Mouse (Mus musculus): Measurements from ENCODE around the gene Mepe. TPM values are rescaled to one million over a fixed set of nuclear protein-coding genes. Genes with fewer than 3 reads are reported as not detected.

Gene Mepe
- polyA plus RNA-seq (2012; fragmentation: generic; extraction: Trizol), result not detected

DNA sequence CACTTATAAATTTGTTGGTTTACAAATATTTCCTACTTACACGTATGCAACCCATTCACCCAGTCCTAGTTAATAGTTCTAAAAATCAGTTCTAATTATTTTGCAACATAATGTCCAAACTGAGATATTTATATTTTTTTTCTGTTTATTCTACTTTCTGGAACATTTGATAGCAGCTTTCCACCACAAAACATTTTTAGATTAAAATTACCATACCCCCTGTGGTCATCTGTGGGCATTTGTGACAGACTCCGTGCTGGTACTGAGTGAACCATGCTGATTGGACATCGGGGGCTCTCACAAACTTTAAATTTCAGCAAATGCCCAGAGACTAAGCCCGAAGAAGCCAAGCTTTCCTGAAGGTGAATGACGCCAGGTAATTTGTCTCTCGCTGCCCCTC, at the start of gene Mepe:
TSS of gene Mepe (plus strand) at position 301 of the 400 bp plus-strand sequence.
- no peak for TF ChIP-seq SRF (IDR thresholded peaks at IDR 0.05; ENCODE audit: control insufficient read depth, insufficient read length, low read depth)
- TF ChIP-seq CEBPB (IDR thresholded peaks at IDR 0.05; ENCODE audit: insufficient read depth, poor library complexity, severe bottlenecking), result no peak
- no peak for TF ChIP-seq POLR2A (IDR thresholded peaks at IDR 0.05; ENCODE audit: insufficient read length, low read depth)
- TF ChIP-seq REST (IDR thresholded peaks at IDR 0.05; ENCODE audit: insufficient read depth, insufficient read length), result no peak
- no peak for TF ChIP-seq MYOD1 (IDR thresholded peaks at IDR 0.05; ENCODE audit: control insufficient read depth in 1 of 3, insufficient read length in 2 of 3, low read depth in 2 of 3)
- no peak for TF ChIP-seq E2F4 (IDR thresholded peaks at IDR 0.05; ENCODE audit: insufficient read depth)
- TF ChIP-seq MAX (IDR thresholded peaks at IDR 0.05; ENCODE audit: low read depth), result no peak
- TF ChIP-seq MYOG (IDR thresholded peaks at IDR 0.05; ENCODE audit: control insufficient read depth in 1 of 3, insufficient read depth in 1 of 3, insufficient read length in 2 of 3, low read depth in 2 of 3), result no peak
- no peak for TF ChIP-seq TCF3 (IDR thresholded peaks at IDR 0.05; ENCODE audit: insufficient read length, low read depth)
- TF ChIP-seq USF1 (IDR thresholded peaks at IDR 0.05; ENCODE audit: low read depth), result no peak
- no peak for TF ChIP-seq POLR2AphosphoS2 (IDR thresholded peaks at IDR 0.05; ENCODE audit: insufficient read length, low read depth)
- TF ChIP-seq TCF12 (IDR thresholded peaks at IDR 0.05; ENCODE audit: insufficient read depth, poor library complexity, severe bottlenecking), result no peak
- Histone ChIP-seq H3K4me2 (ENCODE audit: low read depth) (no peak within 1 kb of the TSS), H3K36me3 (ENCODE audit: control insufficient read depth, insufficient read depth) (no peaks in the 10 kb centered on the region), H3K4me3 (no peak within 1 kb of the TSS), H3ac (ENCODE audit: control insufficient read depth, insufficient read length) (no peak within 1 kb of the TSS), H3K79me2 (ENCODE audit: control insufficient read depth, insufficient read depth) (no peaks in the 10 kb centered on the region), H3K27me3 (ENCODE audit: control insufficient read depth, insufficient read depth, insufficient read length) (peaks cover 4% of the 10 kb centered on the region)

- H3K79me2 ChIP-seq (ENCODE audit: control insufficient read depth, insufficient read depth), result no peaks in the 10 kb centered on the region
- H3K4me3 ChIP-seq, result no peak overlapping the region
- TF ChIP-seq MAX (IDR thresholded peaks at IDR 0.05; ENCODE audit: low read depth) (no peak), MYOD1 (IDR thresholded peaks at IDR 0.05; ENCODE audit: control insufficient read depth in 1 of 3, insufficient read length in 2 of 3, low read depth in 2 of 3) (no peak), POLR2A (IDR thresholded peaks at IDR 0.05; ENCODE audit: insufficient read length, low read depth) (no peak), POLR2AphosphoS2 (IDR thresholded peaks at IDR 0.05; ENCODE audit: insufficient read length, low read depth) (no peak), TCF3 (IDR thresholded peaks at IDR 0.05; ENCODE audit: insufficient read length, low read depth) (no peak), USF1 (IDR thresholded peaks at IDR 0.05; ENCODE audit: low read depth) (no peak), CEBPB (IDR thresholded peaks at IDR 0.05; ENCODE audit: insufficient read depth, poor library complexity, severe bottlenecking) (no peak), SRF (IDR thresholded peaks at IDR 0.05; ENCODE audit: control insufficient read depth, insufficient read length, low read depth) (no peak), TCF12 (IDR thresholded peaks at IDR 0.05; ENCODE audit: insufficient read depth, poor library complexity, severe bottlenecking) (no peak), E2F4 (IDR thresholded peaks at IDR 0.05; ENCODE audit: insufficient read depth) (no peak), MYOG (IDR thresholded peaks at IDR 0.05; ENCODE audit: control insufficient read depth in 1 of 3, insufficient read depth in 1 of 3, insufficient read length in 2 of 3, low read depth in 2 of 3) (no peak)
- H3K27me3 ChIP-seq (ENCODE audit: control insufficient read depth, insufficient read depth, insufficient read length), result peaks cover 15% of the 10 kb centered on the region
- H3ac ChIP-seq (ENCODE audit: control insufficient read depth, insufficient read length), result no peak overlapping the region
- no peak overlapping the region for H3K4me2 ChIP-seq (ENCODE audit: low read depth)
- no peaks in the 10 kb centered on the region for H3K36me3 ChIP-seq (ENCODE audit: control insufficient read depth, insufficient read depth)
These were observed 30.9 kb upstream of the Mepe start for GRCm38 (mm10) chr5:104294201-104294600.

GRCm38 (mm10) chr5:104298994-104299393, 26.1 kb upstream of the Mepe start, which contains the start of gene Ibsp:
TSS of gene Ibsp (plus strand) at chr5:104299171.
- Histone ChIP-seq H3K4me2 (ENCODE audit: low read depth) (no peak within 1 kb of the TSS), H3K79me2 (ENCODE audit: control insufficient read depth, insufficient read depth) (no peaks in the 10 kb centered on the region), H3K36me3 (ENCODE audit: control insufficient read depth, insufficient read depth) (no peaks in the 10 kb centered on the region), H3K4me3 (no peak within 1 kb of the TSS), H3ac (ENCODE audit: control insufficient read depth, insufficient read length) (no peak within 1 kb of the TSS), H3K27me3 (ENCODE audit: control insufficient read depth, insufficient read depth, insufficient read length) (peaks cover 11% of the 10 kb centered on the region)
- TF ChIP-seq USF1 (IDR thresholded peaks at IDR 0.05; ENCODE audit: low read depth) (no peak), TCF3 (IDR thresholded peaks at IDR 0.05; ENCODE audit: insufficient read length, low read depth) (no peak), E2F4 (IDR thresholded peaks at IDR 0.05; ENCODE audit: insufficient read depth) (no peak), CEBPB (IDR thresholded peaks at IDR 0.05; ENCODE audit: insufficient read depth, poor library complexity, severe bottlenecking) (no peak), MAX (IDR thresholded peaks at IDR 0.05; ENCODE audit: low read depth) (no peak), MYOG (IDR thresholded peaks at IDR 0.05; ENCODE audit: control insufficient read depth in 1 of 3, insufficient read depth in 1 of 3, insufficient read length in 2 of 3, low read depth in 2 of 3) (no peak), REST (IDR thresholded peaks at IDR 0.05; ENCODE audit: insufficient read depth, insufficient read length) (no peak), TCF12 (IDR thresholded peaks at IDR 0.05; ENCODE audit: insufficient read depth, poor library complexity, severe bottlenecking) (no peak), SRF (IDR thresholded peaks at IDR 0.05; ENCODE audit: control insufficient read depth, insufficient read length, low read depth) (no peak), MYOD1 (IDR thresholded peaks at IDR 0.05; ENCODE audit: control insufficient read depth in 1 of 3, insufficient read length in 2 of 3, low read depth in 2 of 3) (no peak), POLR2AphosphoS2 (IDR thresholded peaks at IDR 0.05; ENCODE audit: insufficient read length, low read depth) (no peak), POLR2A (IDR thresholded peaks at IDR 0.05; ENCODE audit: insufficient read length, low read depth) (no peak)

- TF ChIP-seq CEBPB (IDR thresholded peaks at IDR 0.05; ENCODE audit: insufficient read depth, poor library complexity, severe bottlenecking), result no peak
- TF ChIP-seq E2F4 (IDR thresholded peaks at IDR 0.05; ENCODE audit: insufficient read depth), result no peak
- no peak for TF ChIP-seq TCF12 (IDR thresholded peaks at IDR 0.05; ENCODE audit: insufficient read depth, poor library complexity, severe bottlenecking)
- no peak for TF ChIP-seq POLR2A (IDR thresholded peaks at IDR 0.05; ENCODE audit: insufficient read length, low read depth)
- TF ChIP-seq SRF (IDR thresholded peaks at IDR 0.05; ENCODE audit: control insufficient read depth, insufficient read length, low read depth), result no peak
- TF ChIP-seq MAX (IDR thresholded peaks at IDR 0.05; ENCODE audit: low read depth), result no peak
- TF ChIP-seq MYOD1 (IDR thresholded peaks at IDR 0.05; ENCODE audit: control insufficient read depth in 1 of 3, insufficient read length in 2 of 3, low read depth in 2 of 3), result no peak
- TF ChIP-seq POLR2AphosphoS2 (IDR thresholded peaks at IDR 0.05; ENCODE audit: insufficient read length, low read depth), result no peak
- no peak for TF ChIP-seq MYOG (IDR thresholded peaks at IDR 0.05; ENCODE audit: control insufficient read depth in 1 of 3, insufficient read depth in 1 of 3, insufficient read length in 2 of 3, low read depth in 2 of 3)
- no peak for TF ChIP-seq REST (IDR thresholded peaks at IDR 0.05; ENCODE audit: insufficient read depth, insufficient read length)
- no peak for TF ChIP-seq USF1 (IDR thresholded peaks at IDR 0.05; ENCODE audit: low read depth)
- TF ChIP-seq TCF3 (IDR thresholded peaks at IDR 0.05; ENCODE audit: insufficient read length, low read depth), result no peak
- Histone ChIP-seq H3K36me3 (ENCODE audit: control insufficient read depth, insufficient read depth) (no peaks in the 10 kb centered on the region), H3K79me2 (ENCODE audit: control insufficient read depth, insufficient read depth) (no peaks in the 10 kb centered on the region), H3K27me3 (ENCODE audit: control insufficient read depth, insufficient read depth, insufficient read length) (no peaks in the 10 kb centered on the region), H3K4me2 (ENCODE audit: low read depth) (no peak overlapping the region), H3K4me3 (no peak overlapping the region), H3ac (ENCODE audit: control insufficient read depth, insufficient read length) (no peak overlapping the region)
These were observed 11.1 kb upstream of the Mepe start for GRCm38 (mm10) chr5:104314073-104314472.
